Mouse (Mus musculus) brain, embryonic 14.5 days (tissue): Measurements from ENCODE around the gene Met.

Source experiments
- CTCF ChIP-seq: fragments of 200-500 bp; IDR thresholded peaks from 2 replicates; pipeline ENCODE4 v1.5.1; 2012; ENCODE audit warnings: inconsistent platforms, mild to moderate bottlenecking, moderate library complexity, borderline replicate concordance; ENCODE audit not compliant: insufficient read depth, insufficient read length; ENCODE audit errors: extremely low read depth
- POLR2A ChIP-seq: fragments of 200-500 bp; IDR thresholded peaks from 2 replicates; pipeline ENCODE4 v1.6.1; 2012; ENCODE audit warnings: mild to moderate bottlenecking, inconsistent platforms, borderline replicate concordance; ENCODE audit not compliant: poor library complexity, insufficient read depth, insufficient read length, severe bottlenecking; ENCODE audit errors: extremely low read depth

DNA sequence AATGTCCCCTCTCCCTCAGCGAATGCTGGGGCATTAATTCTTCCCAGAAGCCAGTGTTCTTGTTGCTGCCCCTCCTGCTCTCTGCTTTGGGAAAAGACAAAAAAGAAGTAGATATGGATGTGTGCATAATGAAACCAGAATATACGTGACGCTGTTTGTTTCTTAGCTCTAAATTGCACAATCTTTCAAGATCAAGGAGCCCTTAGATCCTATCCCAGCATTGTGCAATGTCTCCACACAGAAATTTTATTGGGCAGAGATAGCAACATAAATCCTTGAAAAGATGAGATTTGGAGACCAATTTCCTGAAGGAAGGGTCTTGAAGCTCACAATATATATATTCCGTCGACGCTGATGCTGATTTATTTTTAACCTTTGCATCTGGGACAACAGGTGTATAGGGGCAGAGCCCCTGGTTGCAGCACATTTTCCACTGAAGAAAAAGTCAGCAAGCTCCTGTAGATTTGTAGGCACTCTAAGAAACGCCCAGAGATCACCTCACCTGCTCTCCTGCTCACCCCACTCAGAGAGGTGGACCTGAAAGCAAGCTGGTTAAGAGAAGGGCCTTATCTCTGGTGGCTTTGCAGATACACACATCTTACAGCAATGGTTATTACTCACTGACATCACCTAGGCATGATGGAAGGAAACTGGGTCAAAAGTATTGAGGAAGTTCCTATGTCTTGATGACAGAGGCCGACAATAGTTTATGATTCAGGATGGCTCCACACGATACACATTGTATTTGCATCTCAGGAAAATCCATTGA, 45.2 kb downstream of the Met start:
- TF ChIP-seq CTCF, result no peak
- no peak for TF ChIP-seq POLR2A
